Mouse (Mus musculus) forebrain, embryonic 10.5 days (tissue): ENCODE results near the gene Kcnh2. TPM values are rescaled to one million over a fixed set of nuclear protein-coding genes. Genes with fewer than 3 reads are reported as not detected.

Experiments
- DNase-seq: peaks from one replicate; pipeline ENCODE4 v3.0.0-alpha.2; 2017; ENCODE audit warnings: low spot score; ENCODE audit errors: extremely low spot score
- H3K27ac ChIP-seq: fragments of 300-500 bp; sonication (generic); 2 replicates; pipeline ENCODE4 v1.5.1; 2016; ENCODE audit warnings: mild to moderate bottlenecking
- H3K27me3 ChIP-seq: fragments of 300-500 bp; sonication (generic); 2 replicates; pipeline ENCODE4 v1.6.1; 2016; ENCODE audit warnings: mild to moderate bottlenecking; ENCODE audit not compliant: poor library complexity, severe bottlenecking
- H3K36me3 ChIP-seq: fragments of 300-500 bp; sonication (generic); replicated peaks from 2 replicates; pipeline ENCODE4 v1.6.1; 2016; ENCODE audit warnings: mild to moderate bottlenecking, moderate library complexity
- H3K4me1 ChIP-seq: fragments of 300-500 bp; sonication (generic); 2 replicates; pipeline ENCODE4 v1.6.1; 2016
- H3K4me3 ChIP-seq: fragments of 300-500 bp; sonication (generic); 2 replicates; pipeline ENCODE4 v1.5.1; 2016; ENCODE audit warnings: mild to moderate bottlenecking, moderate library complexity
- H3K9me3 ChIP-seq: fragments of 300-500 bp; sonication (generic); 2 replicates; pipeline ENCODE4 v1.6.1; 2016; ENCODE audit warnings: mild to moderate bottlenecking, moderate library complexity
- WGBS: fragments of 180-500 bp; shearing (Covaris S2); methylation state at CpG from one replicate; pipeline ENCODE4 v1.1.7; 2016; 5-methylcytosine and 5-hydroxymethylcytosine counted together
- polyA plus RNA-seq: library from polyadenylated mRNA; unstranded; fragments of >200 nt; fragmentation: Nextera tagmentation; extraction: Ambion mirVana; gene quantifications from 2 replicates; pipeline ENCODE4 v1.2.1, GENCODE M21; 2016

The Kcnh2 gene
- polyA plus RNA-seq, 1 experiment from 2014 or later, result 17.8 TPM

GRCm38 (mm10) chr5:24387264-24388241 is 36.1 kb upstream of the Kcnh2 start:
- Histone ChIP-seq H3K4me3 (peak overlapping the region; percentile 61), H3K27ac (peak overlapping the region; percentile 78), H3K27me3 (peaks cover 77% of the 10 kb centered on the region), H3K9me3 (no peaks in the 10 kb centered on the region), H3K4me1 (peaks cover 62% of the 10 kb centered on the region), H3K36me3 (no peaks in the 10 kb centered on the region)
- WGBS, result under 1% methylated on average over 73 of the region's 73 CpGs
- DNase-seq, result peak; percentile 57

- DNase-seq, result no peak
- H3K27me3 ChIP-seq, result peaks cover 67% of the 10 kb centered on the region
Observed at GRCm38 (mm10) chr5:24385887-24386550, 34.6 kb upstream of the Kcnh2 start.

GRCm38 (mm10) chr5:24385374-24385773 is 34.0 kb upstream of the Kcnh2 start:
- Histone ChIP-seq H3K27me3 (peaks cover 62% of the 10 kb centered on the region), H3K4me3 (no peak overlapping the region), H3K9me3 (no peaks in the 10 kb centered on the region), H3K27ac (no peak overlapping the region), H3K36me3 (no peaks in the 10 kb centered on the region), H3K4me1 (peaks cover 68% of the 10 kb centered on the region)
- DNase-seq, result no peak
- 86% methylated on average over 5 of the region's 5 CpGs for WGBS

More at GRCm38 (mm10) chr5:24385887-24386550, 34.6 kb upstream of the Kcnh2 start:
- H3K36me3 ChIP-seq, result no peaks in the 10 kb centered on the region
- H3K4me1 ChIP-seq, result peaks cover 65% of the 10 kb centered on the region
- H3K27ac ChIP-seq, result 0 out of 2 replicates have a peak overlapping the region, but pooled peaks have one; percentile 15
- no peak overlapping the region for H3K4me3 ChIP-seq
- no peaks in the 10 kb centered on the region for H3K9me3 ChIP-seq
- 79% methylated on average over 10 of the region's 10 CpGs for WGBS

- Histone ChIP-seq H3K36me3 (no peaks in the 10 kb centered on the region), H3K9me3 (no peaks in the 10 kb centered on the region), H3K27me3 (peaks cover 52% of the 10 kb centered on the region), H3K4me3 (no peak overlapping the region), H3K27ac (no peak overlapping the region), H3K4me1 (peaks cover 69% of the 10 kb centered on the region)
- WGBS, result 65% methylated on average over 6 of the region's 6 CpGs
- DNase-seq, result no peak
Observed at GRCm38 (mm10) chr5:24384407-24384806, 33.0 kb upstream of the Kcnh2 start.

- no peaks in the 10 kb centered on the region for H3K9me3 ChIP-seq
- H3K27ac ChIP-seq, result peak overlapping the region; percentile 83
- DNase-seq, result peak; percentile 96
- peaks cover 60% of the 10 kb centered on the region for H3K4me1 ChIP-seq
- peak overlapping the region; percentile 61 for H3K4me3 ChIP-seq
- H3K27me3 ChIP-seq, result peaks cover 40% of the 10 kb centered on the region
- WGBS, result under 1% methylated on average over 34 of the region's 34 CpGs
- no peaks in the 10 kb centered on the region for H3K36me3 ChIP-seq
Observed at GRCm38 (mm10) chr5:24383026-24383859, 31.8 kb upstream of the Kcnh2 start.

- Histone ChIP-seq H3K4me1 (peaks cover 55% of the 10 kb centered on the region), H3K4me3 (no peak overlapping the region), H3K27ac (no peak overlapping the region), H3K27me3 (peaks cover 28% of the 10 kb centered on the region), H3K36me3 (no peaks in the 10 kb centered on the region), H3K9me3 (no peaks in the 10 kb centered on the region)
- no peak for DNase-seq
- 75% methylated on average over 2 of the region's 2 CpGs for WGBS
Observed at GRCm38 (mm10) chr5:24381988-24382387, 30.6 kb upstream of the Kcnh2 start.

GRCm38 (mm10) chr5:24381486-24381885 is 30.1 kb upstream of the Kcnh2 start:
- H3K36me3 ChIP-seq, result no peaks in the 10 kb centered on the region
- H3K4me3 ChIP-seq, result no peak overlapping the region
- no peaks in the 10 kb centered on the region for H3K9me3 ChIP-seq
- no peak overlapping the region for H3K27ac ChIP-seq
- DNase-seq, result no peak
- 79% methylated on average over 6 of the region's 6 CpGs for WGBS
- H3K27me3 ChIP-seq, result peaks cover 23% of the 10 kb centered on the region
- H3K4me1 ChIP-seq, result peaks cover 50% of the 10 kb centered on the region

GRCm38 (mm10) chr5:24380499-24380898 is 29.1 kb upstream of the Kcnh2 start:
- H3K36me3 ChIP-seq, result no peaks in the 10 kb centered on the region
- 92% methylated on average over 4 of the region's 4 CpGs for WGBS
- no peak overlapping the region for H3K4me3 ChIP-seq
- H3K27ac ChIP-seq, result 0 out of 2 replicates have a peak overlapping the region, but pooled peaks have one; percentile 7
- H3K4me1 ChIP-seq, result peaks cover 45% of the 10 kb centered on the region
- no peak for DNase-seq
- peaks cover 13% of the 10 kb centered on the region for H3K27me3 ChIP-seq
- H3K9me3 ChIP-seq, result no peaks in the 10 kb centered on the region

GRCm38 (mm10) chr5:24379501-24379900 is 28.1 kb upstream of the Kcnh2 start:
- no peak for DNase-seq
- H3K36me3 ChIP-seq, result no peaks in the 10 kb centered on the region
- H3K4me1 ChIP-seq, result peaks cover 43% of the 10 kb centered on the region
- no peaks in the 10 kb centered on the region for H3K9me3 ChIP-seq
- 76% methylated on average over 4 of the region's 4 CpGs for WGBS
- H3K27ac ChIP-seq, result no peak overlapping the region
- no peak overlapping the region for H3K4me3 ChIP-seq
- peaks cover 3% of the 10 kb centered on the region for H3K27me3 ChIP-seq

GRCm38 (mm10) chr5:24378700-24379099 is 27.3 kb upstream of the Kcnh2 start:
- no peak for DNase-seq
- Histone ChIP-seq H3K4me1 (peaks cover 39% of the 10 kb centered on the region), H3K27ac (no peak overlapping the region), H3K27me3 (no peaks in the 10 kb centered on the region), H3K36me3 (no peaks in the 10 kb centered on the region), H3K4me3 (no peak overlapping the region), H3K9me3 (no peaks in the 10 kb centered on the region)
- 85% methylated on average over 2 of the region's 2 CpGs for WGBS

GRCm38 (mm10) chr5:24374666-24375328 is 23.4 kb upstream of the Kcnh2 start:
- H3K36me3 ChIP-seq, result no peaks in the 10 kb centered on the region

GRCm38 (mm10) chr5:24374216-24374615 is 22.8 kb upstream of the Kcnh2 start:
- Histone ChIP-seq H3K27ac (no peak overlapping the region), H3K4me3 (no peak overlapping the region), H3K9me3 (no peaks in the 10 kb centered on the region), H3K4me1 (peaks cover 19% of the 10 kb centered on the region), H3K36me3 (no peaks in the 10 kb centered on the region), H3K27me3 (no peaks in the 10 kb centered on the region)
- WGBS, result 85% methylated on average over 6 of the region's 6 CpGs
- no peak for DNase-seq

More at GRCm38 (mm10) chr5:24374666-24375328, 23.4 kb upstream of the Kcnh2 start:
- Histone ChIP-seq H3K9me3 (no peaks in the 10 kb centered on the region), H3K4me1 (peaks cover 20% of the 10 kb centered on the region), H3K27ac (no peak overlapping the region), H3K4me3 (no peak overlapping the region), H3K27me3 (no peaks in the 10 kb centered on the region)
- 91% methylated on average over 7 of the region's 7 CpGs for WGBS
- no peak for DNase-seq
